Mouse (Mus musculus): ENCODE measurements around the gene Ssx2ip. TPM values are rescaled to one million over a fixed set of nuclear protein-coding genes. Genes with fewer than 3 reads are reported as not detected.
A peak's percentile ranks its signal among the peaks of the same experiment; 100 is the strongest.

Gene Ssx2ip
- polyA plus RNA-seq, 1 experiment from 2014 or later: 21.8 TPM

DNA sequence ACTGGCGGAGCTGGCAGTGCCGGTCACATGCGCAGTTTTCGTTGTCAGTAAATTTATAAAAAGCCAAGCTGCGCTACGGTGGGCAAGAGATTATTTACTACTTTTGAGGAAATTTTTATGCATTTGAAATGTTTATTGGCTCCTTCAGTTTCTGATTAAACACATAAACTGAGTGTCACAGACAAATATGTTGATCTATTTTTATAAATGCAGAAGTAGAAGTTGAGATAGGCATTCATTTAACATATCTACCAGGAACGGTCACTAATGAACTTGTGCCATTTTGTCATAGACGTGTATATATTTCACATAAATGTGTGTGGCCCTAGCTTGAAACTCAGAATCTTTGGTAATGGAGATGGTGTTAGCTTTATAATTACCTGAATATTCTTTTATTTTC is 13.4 kb downstream of the Ssx2ip start:
- Histone ChIP-seq H3K4me2 (replicated peaks; ENCODE audit: low read depth, low read length) (no peak overlapping the region), H3K27ac (ENCODE audit: low read length) (no peak overlapping the region), H3K9me3 (ENCODE audit: low read length) (no peaks in the 10 kb centered on the region), H3K36me3 (ENCODE audit: insufficient read depth, low read length) (0 out of 2 replicates have a peak, but pooled peaks cover 9% of the 10 kb centered on the region), H3K27me3 (replicated peaks; ENCODE audit: insufficient read depth, low read length) (no peaks in the 10 kb centered on the region), H3K9ac (replicated peaks; ENCODE audit: low read depth) (no peak overlapping the region), H3K4me3 (ENCODE audit: low read depth, low read length) (no peak overlapping the region), H3K4me1 (ENCODE audit: insufficient read depth, low read depth, low read length) (no peaks in the 10 kb centered on the region)
- ATAC-seq (no peak), DNase-seq (ENCODE audit: low spot score) (no peak)
- TF ChIP-seq EP300 (IDR thresholded peaks at IDR 0.05) (no peak), CTCF (IDR thresholded peaks at IDR 0.05) (no peak)
- 92% methylated on average over 8 of the region's 8 CpGs for WGBS

DNA sequence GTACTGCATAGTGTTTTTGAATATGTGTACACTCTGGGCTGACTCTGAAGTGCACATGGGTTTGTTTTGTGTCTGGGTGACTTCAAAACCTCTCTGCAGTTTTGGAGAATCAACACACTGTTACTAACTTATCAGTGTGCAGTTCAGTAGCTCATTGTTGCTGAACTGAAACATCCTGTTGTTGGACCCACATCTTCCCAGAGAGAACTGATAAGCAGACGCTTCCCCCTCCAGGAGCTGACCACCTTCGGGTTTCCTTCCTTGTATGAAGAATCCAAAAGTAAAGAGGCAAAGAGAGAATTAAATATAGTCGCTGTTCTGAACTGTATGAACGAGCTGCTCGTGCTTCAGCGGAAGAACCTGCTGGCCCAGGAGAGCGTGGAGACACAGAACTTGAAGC is 14.5 kb downstream of the Ssx2ip start:
- 69% methylated on average over 7 of the region's 7 CpGs for WGBS
- H3K4me1 ChIP-seq (ENCODE audit: insufficient read depth, low read depth, low read length): no peaks in the 10 kb centered on the region
- H3K9me3 ChIP-seq (ENCODE audit: low read length): no peaks in the 10 kb centered on the region
- ATAC-seq (no peak), DNase-seq (ENCODE audit: low spot score) (no peak)
- H3K9ac ChIP-seq (replicated peaks; ENCODE audit: low read depth): no peak overlapping the region
- no peaks in the 10 kb centered on the region for H3K27me3 ChIP-seq (replicated peaks; ENCODE audit: insufficient read depth, low read length)
- H3K4me3 ChIP-seq (ENCODE audit: low read depth, low read length): no peak overlapping the region
- H3K27ac ChIP-seq (ENCODE audit: low read length): no peak overlapping the region
- TF ChIP-seq EP300 (IDR thresholded peaks at IDR 0.05) (no peak), CTCF (IDR thresholded peaks at IDR 0.05) (no peak)
- no peak overlapping the region for H3K4me2 ChIP-seq (replicated peaks; ENCODE audit: low read depth, low read length)
- 0 out of 2 replicates have a peak, but pooled peaks cover 9% of the 10 kb centered on the region for H3K36me3 ChIP-seq (ENCODE audit: insufficient read depth, low read length)

DNA sequence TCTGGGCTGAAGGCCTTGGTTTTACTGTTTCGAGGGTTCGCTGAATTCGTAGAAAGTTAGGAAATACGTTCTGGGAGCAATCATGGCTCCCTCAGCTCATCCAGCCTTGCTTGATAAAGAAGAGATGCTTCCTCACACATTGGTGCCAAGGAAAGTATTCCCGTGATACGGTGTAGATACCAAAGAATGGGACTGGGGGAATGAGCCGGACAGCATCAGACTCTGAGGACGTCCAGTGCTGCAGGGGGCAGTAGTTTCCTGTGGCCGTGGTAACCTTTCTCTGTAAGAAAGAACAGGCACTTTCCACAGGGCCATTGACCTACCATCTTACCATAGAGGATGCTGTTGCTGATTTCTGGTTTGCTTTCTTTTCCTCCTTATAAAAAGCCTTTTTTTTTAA is 15.1 kb downstream of the Ssx2ip start:
- no peak for DNase-seq (ENCODE audit: low spot score)
- 89% methylated on average over 9 of the region's 9 CpGs for WGBS
- H3K27ac ChIP-seq (ENCODE audit: low read length): no peak overlapping the region

GRCm38 (mm10) chr3:146419992-146420537 is 15.6 kb downstream of the Ssx2ip start:
- WGBS: 90% methylated on average over 15 of the region's 15 CpGs
- TF ChIP-seq EP300 (IDR thresholded peaks at IDR 0.05): no peak
- TF ChIP-seq CTCF (IDR thresholded peaks at IDR 0.05): no peak
- no peak overlapping the region for H3K4me2 ChIP-seq (replicated peaks; ENCODE audit: low read depth, low read length)

More for the DNA sequence above, 15.1 kb downstream of the Ssx2ip start:
- H3K4me2 ChIP-seq (replicated peaks; ENCODE audit: low read depth, low read length): no peak overlapping the region
- no peaks in the 10 kb centered on the region for H3K9me3 ChIP-seq (ENCODE audit: low read length)
- H3K4me1 ChIP-seq (ENCODE audit: insufficient read depth, low read depth, low read length): no peaks in the 10 kb centered on the region
- H3K27me3 ChIP-seq (replicated peaks; ENCODE audit: insufficient read depth, low read length): no peaks in the 10 kb centered on the region
- TF ChIP-seq EP300 (IDR thresholded peaks at IDR 0.05): no peak
- TF ChIP-seq CTCF (IDR thresholded peaks at IDR 0.05): no peak
- ATAC-seq: no peak
- H3K4me3 ChIP-seq (ENCODE audit: low read depth, low read length): no peak overlapping the region
- H3K9ac ChIP-seq (replicated peaks; ENCODE audit: low read depth): no peak overlapping the region
- 0 out of 2 replicates have a peak, but pooled peaks cover 9% of the 10 kb centered on the region for H3K36me3 ChIP-seq (ENCODE audit: insufficient read depth, low read length)

GRCm38 (mm10) chr3:146421787-146422186 is 17.3 kb downstream of the Ssx2ip start:
- Histone ChIP-seq H3K27ac (ENCODE audit: low read length) (no peak overlapping the region), H3K4me1 (ENCODE audit: insufficient read depth, low read depth, low read length) (no peaks in the 10 kb centered on the region), H3K4me3 (ENCODE audit: low read depth, low read length) (no peak overlapping the region), H3K36me3 (ENCODE audit: insufficient read depth, low read length) (0 out of 2 replicates have a peak, but pooled peaks cover 10% of the 10 kb centered on the region), H3K27me3 (replicated peaks; ENCODE audit: insufficient read depth, low read length) (no peaks in the 10 kb centered on the region), H3K4me2 (replicated peaks; ENCODE audit: low read depth, low read length) (no peak overlapping the region), H3K9ac (replicated peaks; ENCODE audit: low read depth) (no peak overlapping the region), H3K9me3 (ENCODE audit: low read length) (no peaks in the 10 kb centered on the region)
- WGBS: 23% methylated on average over 8 of the region's 8 CpGs
- no peak for ATAC-seq
- peak; percentile 34 for DNase-seq (ENCODE audit: low spot score)
- TF ChIP-seq EP300 (IDR thresholded peaks at IDR 0.05): no peak
- TF ChIP-seq CTCF (IDR thresholded peaks at IDR 0.05): no peak

More at GRCm38 (mm10) chr3:146419992-146420537, 15.6 kb downstream of the Ssx2ip start:
- DNase-seq (ENCODE audit: low spot score) (no peak), ATAC-seq (no peak)
- Histone ChIP-seq H3K9ac (replicated peaks; ENCODE audit: low read depth) (no peak overlapping the region), H3K27me3 (replicated peaks; ENCODE audit: insufficient read depth, low read length) (no peaks in the 10 kb centered on the region), H3K4me1 (ENCODE audit: insufficient read depth, low read depth, low read length) (no peaks in the 10 kb centered on the region), H3K4me3 (ENCODE audit: low read depth, low read length) (no peak overlapping the region), H3K9me3 (ENCODE audit: low read length) (no peaks in the 10 kb centered on the region), H3K27ac (ENCODE audit: low read length) (no peak overlapping the region), H3K36me3 (ENCODE audit: insufficient read depth, low read length) (0 out of 2 replicates have a peak, but pooled peaks cover 9% of the 10 kb centered on the region)

DNA sequence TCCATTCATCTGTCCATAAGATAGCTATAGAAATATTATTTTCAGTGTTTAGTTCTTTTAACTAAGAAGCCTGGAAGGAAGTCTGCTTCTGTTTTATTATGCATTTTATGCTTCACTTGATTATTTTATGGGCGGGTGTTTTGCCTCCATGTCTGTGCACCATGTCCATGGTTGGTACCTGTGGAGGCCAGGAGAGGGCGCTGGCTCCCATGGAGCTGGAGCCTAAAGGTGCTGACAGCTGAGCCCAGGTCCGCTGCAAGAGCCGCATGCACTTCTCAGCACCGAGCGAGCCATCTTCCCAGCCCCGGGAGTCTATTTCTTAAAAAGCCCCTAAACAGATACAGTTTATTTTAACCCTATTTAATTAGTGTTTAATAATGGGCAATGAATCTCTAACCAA is 19.3 kb downstream of the Ssx2ip start:
- no peak for ATAC-seq
- 0 out of 2 replicates have a peak, but pooled peaks cover 16% of the 10 kb centered on the region for H3K36me3 ChIP-seq (ENCODE audit: insufficient read depth, low read length)
- 89% methylated on average over 7 of the region's 7 CpGs for WGBS

More for the DNA sequence above, 19.3 kb downstream of the Ssx2ip start:
- Histone ChIP-seq H3K9me3 (ENCODE audit: low read length) (no peaks in the 10 kb centered on the region), H3K4me1 (ENCODE audit: insufficient read depth, low read depth, low read length) (no peaks in the 10 kb centered on the region), H3K4me2 (replicated peaks; ENCODE audit: low read depth, low read length) (no peak overlapping the region), H3K27ac (ENCODE audit: low read length) (no peak overlapping the region), H3K9ac (replicated peaks; ENCODE audit: low read depth) (no peak overlapping the region), H3K4me3 (ENCODE audit: low read depth, low read length) (no peak overlapping the region), H3K27me3 (replicated peaks; ENCODE audit: insufficient read depth, low read length) (no peaks in the 10 kb centered on the region)
- no peak for DNase-seq (ENCODE audit: low spot score)
- TF ChIP-seq EP300 (IDR thresholded peaks at IDR 0.05): no peak
- peak; percentile 42 for TF ChIP-seq CTCF (IDR thresholded peaks at IDR 0.05)
